Mouse (Mus musculus): ENCODE measurements at regions not wholly inside any gene's neighbourhood (a gene's known extent, or its start where the extent isn't known, plus 50 kb on each side); places are given as distances from the start of the nearest gene placed in this dataset.
"Not testable (repeated sequence)": the region's sequence is repeated elsewhere in the genome, so short reads cannot be mapped to it uniquely, and the experiment has no call there.

- Histone ChIP-seq H3K27me3 (ENCODE audit: insufficient read depth, low read length) (no peaks in the 10 kb centered on the region), H3K4me3 (ENCODE audit: low read length) (no peak overlapping the region), H3K4me2 (replicated peaks; ENCODE audit: low read depth, low read length) (no peak overlapping the region)
Measured at GRCm38 (mm10) chr8:63829096-63829495, 123.0 kb downstream of the Sgo2b start.

GRCm38 (mm10) chr8:63828141-63828540 lies 123.9 kb downstream of the Sgo2b start:
- no peaks in the 10 kb centered on the region for H3K4me1 ChIP-seq (ENCODE audit: insufficient read depth, low read length)
- H3K27me3 ChIP-seq (ENCODE audit: insufficient read depth, low read length), result no peaks in the 10 kb centered on the region
- no peak overlapping the region for H3K4me2 ChIP-seq (replicated peaks; ENCODE audit: low read depth, low read length)
- no peak overlapping the region for H3K27ac ChIP-seq (ENCODE audit: low read length)
- no peak overlapping the region for H3K4me3 ChIP-seq (ENCODE audit: low read length)
- H3K9me3 ChIP-seq (ENCODE audit: low read length), result no peaks in the 10 kb centered on the region
- ATAC-seq (ENCODE audit: low FRiP score, low TSS enrichment), result no peak
- no peaks in the 10 kb centered on the region for H3K36me3 ChIP-seq (ENCODE audit: insufficient read depth, low read length)
- no peak overlapping the region for H3K9ac ChIP-seq (replicated peaks; ENCODE audit: low read length)

More at GRCm38 (mm10) chr8:63829096-63829495, 123.0 kb downstream of the Sgo2b start:
- H3K4me1 ChIP-seq (ENCODE audit: insufficient read depth, low read length), result no peaks in the 10 kb centered on the region
- H3K9me3 ChIP-seq (ENCODE audit: low read length), result no peaks in the 10 kb centered on the region
- no peak overlapping the region for H3K9ac ChIP-seq (replicated peaks; ENCODE audit: low read length)
- no peak overlapping the region for H3K27ac ChIP-seq (ENCODE audit: low read length)
- no peaks in the 10 kb centered on the region for H3K36me3 ChIP-seq (ENCODE audit: insufficient read depth, low read length)
- no peak for ATAC-seq (ENCODE audit: low FRiP score, low TSS enrichment)

- Histone ChIP-seq H3K9ac (replicated peaks; ENCODE audit: low read length) (no peak overlapping the region), H3K4me1 (ENCODE audit: insufficient read depth, low read length) (no peaks in the 10 kb centered on the region), H3K27me3 (ENCODE audit: insufficient read depth, low read length) (no peaks in the 10 kb centered on the region), H3K27ac (ENCODE audit: low read length) (no peak overlapping the region), H3K4me3 (ENCODE audit: low read length) (no peak overlapping the region), H3K36me3 (ENCODE audit: insufficient read depth, low read length) (no peaks in the 10 kb centered on the region), H3K4me2 (replicated peaks; ENCODE audit: low read depth, low read length) (no peak overlapping the region), H3K9me3 (ENCODE audit: low read length) (no peaks in the 10 kb centered on the region)
- no peak for ATAC-seq (ENCODE audit: low FRiP score, low TSS enrichment)
- WGBS, result 60% methylated on average over 2 of the region's 2 CpGs
Measured at GRCm38 (mm10) chr8:63784496-63784895, 167.6 kb downstream of the Sgo2b start.

- no peaks in the 10 kb centered on the region for H3K36me3 ChIP-seq (ENCODE audit: insufficient read depth, low read length)
- no peaks in the 10 kb centered on the region for H3K4me1 ChIP-seq (ENCODE audit: insufficient read depth, low read length)
- no peak for ATAC-seq (ENCODE audit: low FRiP score, low TSS enrichment)
- no peaks in the 10 kb centered on the region for H3K27me3 ChIP-seq (ENCODE audit: insufficient read depth, low read length)
- H3K4me3 ChIP-seq (ENCODE audit: low read length), result no peak overlapping the region
- H3K9me3 ChIP-seq (ENCODE audit: low read length), result no peaks in the 10 kb centered on the region
- H3K9ac ChIP-seq (replicated peaks; ENCODE audit: low read length), result no peak overlapping the region
- no peak overlapping the region for H3K27ac ChIP-seq (ENCODE audit: low read length)
- H3K4me2 ChIP-seq (replicated peaks; ENCODE audit: low read depth, low read length), result no peak overlapping the region
Measured at GRCm38 (mm10) chr8:63760891-63761290, 191.2 kb downstream of the Sgo2b start.

GRCm38 (mm10) chr8:63759931-63760330 lies 192.1 kb downstream of the Sgo2b start:
- WGBS, result 84% methylated on average over 4 of the region's 4 CpGs

GRCm38 (mm10) chr8:63755236-63755635 lies 196.8 kb downstream of the Sgo2b start:
- peak; percentile 82; the same call in 1 of the 2 replicates for ATAC-seq (ENCODE audit: low FRiP score, low TSS enrichment)
- H3K27me3 ChIP-seq (ENCODE audit: insufficient read depth, low read length), result no peaks in the 10 kb centered on the region
- H3K9me3 ChIP-seq (ENCODE audit: low read length), result no peaks in the 10 kb centered on the region
- H3K4me3 ChIP-seq (ENCODE audit: low read length), result no peak overlapping the region
- H3K36me3 ChIP-seq (ENCODE audit: insufficient read depth, low read length), result no peaks in the 10 kb centered on the region
- no peak overlapping the region for H3K9ac ChIP-seq (replicated peaks; ENCODE audit: low read length)
- no peak overlapping the region for H3K4me2 ChIP-seq (replicated peaks; ENCODE audit: low read depth, low read length)
- no peak overlapping the region for H3K27ac ChIP-seq (ENCODE audit: low read length)
- H3K4me1 ChIP-seq (ENCODE audit: insufficient read depth, low read length), result no peaks in the 10 kb centered on the region

More at GRCm38 (mm10) chr8:63759931-63760330, 192.1 kb downstream of the Sgo2b start:
- H3K9ac ChIP-seq (replicated peaks; ENCODE audit: low read length); H3K4me1 ChIP-seq (ENCODE audit: insufficient read depth, low read length); H3K9me3 ChIP-seq (ENCODE audit: low read length); H3K27ac ChIP-seq (ENCODE audit: low read length); H3K36me3 ChIP-seq (ENCODE audit: insufficient read depth, low read length); H3K4me3 ChIP-seq (ENCODE audit: low read length); H3K4me2 ChIP-seq (replicated peaks; ENCODE audit: low read depth, low read length); H3K27me3 ChIP-seq (ENCODE audit: insufficient read depth, low read length); ATAC-seq (ENCODE audit: low FRiP score, low TSS enrichment): not testable (repeated sequence)

- ATAC-seq (ENCODE audit: low FRiP score, low TSS enrichment), result no peak
- no peaks in the 10 kb centered on the region for H3K36me3 ChIP-seq (ENCODE audit: insufficient read depth, low read length)
Measured at GRCm38 (mm10) chr8:63754812-63755211, 197.2 kb downstream of the Sgo2b start.

GRCm38 (mm10) chr8:63753236-63753635 lies 198.8 kb downstream of the Sgo2b start:
- ATAC-seq (ENCODE audit: low FRiP score, low TSS enrichment), result no peak

More at GRCm38 (mm10) chr8:63754812-63755211, 197.2 kb downstream of the Sgo2b start:
- no peaks in the 10 kb centered on the region for H3K4me1 ChIP-seq (ENCODE audit: insufficient read depth, low read length)
- H3K27me3 ChIP-seq (ENCODE audit: insufficient read depth, low read length), result no peaks in the 10 kb centered on the region
- no peak overlapping the region for H3K4me2 ChIP-seq (replicated peaks; ENCODE audit: low read depth, low read length)
- no peaks in the 10 kb centered on the region for H3K9me3 ChIP-seq (ENCODE audit: low read length)
- no peak overlapping the region for H3K9ac ChIP-seq (replicated peaks; ENCODE audit: low read length)
- no peak overlapping the region for H3K27ac ChIP-seq (ENCODE audit: low read length)
- WGBS, result 66% methylated on average over 1 of the region's 1 CpGs
- no peak overlapping the region for H3K4me3 ChIP-seq (ENCODE audit: low read length)

GRCm38 (mm10) chr8:63734411-63734810 lies 217.6 kb downstream of the Sgo2b start:
- H3K36me3 ChIP-seq (ENCODE audit: insufficient read depth, low read length), result no peaks in the 10 kb centered on the region
- H3K4me1 ChIP-seq (ENCODE audit: insufficient read depth, low read length), result no peaks in the 10 kb centered on the region
- no peaks in the 10 kb centered on the region for H3K27me3 ChIP-seq (ENCODE audit: insufficient read depth, low read length)
- no peak overlapping the region for H3K27ac ChIP-seq (ENCODE audit: low read length)
- H3K9me3 ChIP-seq (ENCODE audit: low read length), result no peaks in the 10 kb centered on the region
- no peak overlapping the region for H3K4me3 ChIP-seq (ENCODE audit: low read length)
- no peak for ATAC-seq (ENCODE audit: low FRiP score, low TSS enrichment)
- H3K4me2 ChIP-seq (replicated peaks; ENCODE audit: low read depth, low read length), result no peak overlapping the region
- no peak overlapping the region for H3K9ac ChIP-seq (replicated peaks; ENCODE audit: low read length)

More at GRCm38 (mm10) chr8:63753236-63753635, 198.8 kb downstream of the Sgo2b start:
- no peak overlapping the region for H3K4me2 ChIP-seq (replicated peaks; ENCODE audit: low read depth, low read length)
- no peak overlapping the region for H3K9ac ChIP-seq (replicated peaks; ENCODE audit: low read length)
- no peaks in the 10 kb centered on the region for H3K36me3 ChIP-seq (ENCODE audit: insufficient read depth, low read length)
- H3K27me3 ChIP-seq (ENCODE audit: insufficient read depth, low read length), result no peaks in the 10 kb centered on the region
- no peaks in the 10 kb centered on the region for H3K4me1 ChIP-seq (ENCODE audit: insufficient read depth, low read length)
- H3K27ac ChIP-seq (ENCODE audit: low read length), result no peak overlapping the region
- no peak overlapping the region for H3K4me3 ChIP-seq (ENCODE audit: low read length)
- H3K9me3 ChIP-seq (ENCODE audit: low read length), result no peaks in the 10 kb centered on the region

GRCm38 (mm10) chr8:63730741-63731140 lies 221.3 kb downstream of the Sgo2b start:
- not testable (repeated sequence) for H3K27me3 ChIP-seq (ENCODE audit: insufficient read depth, low read length); H3K4me2 ChIP-seq (replicated peaks; ENCODE audit: low read depth, low read length); H3K4me1 ChIP-seq (ENCODE audit: insufficient read depth, low read length); ATAC-seq (ENCODE audit: low FRiP score, low TSS enrichment); H3K4me3 ChIP-seq (ENCODE audit: low read length); H3K27ac ChIP-seq (ENCODE audit: low read length); H3K9ac ChIP-seq (replicated peaks; ENCODE audit: low read length); H3K36me3 ChIP-seq (ENCODE audit: insufficient read depth, low read length); H3K9me3 ChIP-seq (ENCODE audit: low read length)
- WGBS, result 87% methylated on average over 6 of the region's 6 CpGs
